Mouse (Mus musculus): ENCODE data around the gene Lrrc4. TPM values are rescaled to one million over a fixed set of nuclear protein-coding genes. Genes with fewer than 3 reads are reported as not detected.

The Lrrc4 gene
- polyA plus RNA-seq, 1 experiment = 0.11 TPM

DNA sequence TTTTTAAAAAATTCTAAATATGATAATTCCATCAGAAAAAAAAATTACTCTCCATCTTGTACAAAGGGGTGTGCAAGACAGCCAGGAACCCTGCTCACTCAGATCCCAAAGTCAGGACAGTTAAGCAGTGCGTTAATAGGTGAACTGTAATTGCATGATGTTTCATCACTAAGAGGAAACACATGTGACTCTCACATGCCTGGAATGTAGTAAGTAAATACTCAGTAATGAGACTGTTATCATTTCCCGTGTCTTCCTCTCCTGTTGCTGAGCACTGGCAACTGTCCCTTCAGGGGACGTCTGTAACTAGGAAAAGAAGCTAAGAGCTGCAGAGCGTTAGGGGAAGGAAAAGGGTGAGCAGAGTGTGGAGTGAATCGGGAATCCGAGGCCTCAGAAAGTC lies 126.9 kb downstream of the Lrrc4 start:
- H3K36me3 ChIP-seq (ENCODE audit: control insufficient read depth, insufficient read depth, low read length) = peaks cover 12% of the 10 kb centered on the region; the same call in 1 of the 2 replicates
- no peak overlapping the region for H3K27ac ChIP-seq (ENCODE audit: insufficient read depth, low read depth, low read length)
- TF ChIP-seq CTCF (IDR thresholded peaks at IDR 0.05; ENCODE audit: extremely low read depth, insufficient read length, insufficient replicate concordance, low read depth, low read length) = no peak
- no peak for TF ChIP-seq POLR2A (IDR thresholded peaks at IDR 0.05; ENCODE audit: low read depth, low read length)
- no peak overlapping the region for H3K4me3 ChIP-seq (ENCODE audit: low read depth, low read length)
- no peaks in the 10 kb centered on the region for H3K27me3 ChIP-seq (ENCODE audit: control insufficient read depth, insufficient read depth, low read length)
- H3K4me1 ChIP-seq (ENCODE audit: control insufficient read depth, insufficient read depth, insufficient read length, low read length) = peaks cover 4% of the 10 kb centered on the region; the same call in 1 of the 2 replicates
- 60% methylated on average over 6 of the region's 6 CpGs for WGBS

DNA sequence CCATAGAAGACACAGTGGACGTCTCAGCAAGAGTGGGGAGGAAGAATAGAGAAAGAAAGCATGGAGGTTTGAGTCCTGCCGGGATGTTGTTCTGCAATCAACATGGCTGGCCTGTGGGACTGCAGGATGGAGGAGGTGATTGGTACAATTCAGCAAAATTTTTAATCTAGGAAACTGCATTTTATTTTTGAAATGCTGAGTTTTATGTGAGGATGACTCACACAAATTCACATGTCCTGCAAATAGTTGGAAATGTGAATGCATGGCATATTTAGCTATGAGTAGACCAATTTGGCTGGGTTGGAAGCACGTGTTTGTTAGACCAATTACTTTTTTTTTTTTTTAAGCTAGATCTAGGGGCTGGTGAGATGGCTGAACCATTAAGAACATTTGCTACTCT lies 134.3 kb downstream of the Lrrc4 start:
- TF ChIP-seq CTCF (IDR thresholded peaks at IDR 0.05; ENCODE audit: extremely low read depth, insufficient read length, insufficient replicate concordance, low read depth, low read length) (no peak), POLR2A (IDR thresholded peaks at IDR 0.05; ENCODE audit: low read depth, low read length) (no peak)
- 92% methylated on average over 3 of the region's 3 CpGs for WGBS
- Histone ChIP-seq H3K4me3 (ENCODE audit: low read depth, low read length) (no peak overlapping the region), H3K36me3 (ENCODE audit: control insufficient read depth, insufficient read depth, low read length) (peaks cover 10% of the 10 kb centered on the region), H3K27ac (ENCODE audit: insufficient read depth, low read depth, low read length) (no peak overlapping the region), H3K27me3 (ENCODE audit: control insufficient read depth, insufficient read depth, low read length) (no peaks in the 10 kb centered on the region), H3K4me1 (ENCODE audit: control insufficient read depth, insufficient read depth, insufficient read length, low read length) (no peaks in the 10 kb centered on the region)

- H3K27ac ChIP-seq (ENCODE audit: insufficient read depth, low read depth, low read length) = no peak overlapping the region
- H3K4me3 ChIP-seq (ENCODE audit: low read depth, low read length) = no peak overlapping the region
- TF ChIP-seq CTCF (IDR thresholded peaks at IDR 0.05; ENCODE audit: extremely low read depth, insufficient read length, insufficient replicate concordance, low read depth, low read length) (no peak), POLR2A (IDR thresholded peaks at IDR 0.05; ENCODE audit: low read depth, low read length) (no peak)
- H3K27me3 ChIP-seq (ENCODE audit: control insufficient read depth, insufficient read depth, low read length) = no peaks in the 10 kb centered on the region
- peaks cover 7% of the 10 kb centered on the region for H3K36me3 ChIP-seq (ENCODE audit: control insufficient read depth, insufficient read depth, low read length)
- H3K4me1 ChIP-seq (ENCODE audit: control insufficient read depth, insufficient read depth, insufficient read length, low read length) = no peaks in the 10 kb centered on the region
Measured at GRCm38 (mm10) chr6:28692659-28693058, 138.9 kb downstream of the Lrrc4 start.

DNA sequence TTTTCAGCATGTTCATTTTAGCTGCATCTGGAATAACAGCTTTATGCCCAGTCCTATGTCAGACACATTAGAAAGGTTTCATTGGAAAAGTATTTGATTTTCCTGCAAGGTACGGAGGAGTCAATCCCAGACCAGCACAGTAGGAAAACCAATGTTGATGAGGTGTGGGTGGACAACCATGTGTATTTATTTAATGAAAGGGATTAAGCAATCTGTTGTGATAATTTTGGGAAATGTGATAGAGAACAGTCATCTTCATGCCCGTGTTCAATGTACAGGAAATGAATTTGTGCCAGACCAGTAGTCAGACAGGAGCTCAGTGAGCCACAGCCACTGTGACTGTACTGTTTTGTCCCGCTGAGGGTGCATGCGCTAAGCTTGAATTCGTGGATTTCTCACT lies 143.8 kb downstream of the Lrrc4 start:
- WGBS = 81% methylated on average over 5 of the region's 5 CpGs
- Histone ChIP-seq H3K27ac (ENCODE audit: insufficient read depth, low read depth, low read length) (no peak overlapping the region), H3K4me3 (ENCODE audit: low read depth, low read length) (no peak overlapping the region), H3K4me1 (ENCODE audit: control insufficient read depth, insufficient read depth, insufficient read length, low read length) (no peaks in the 10 kb centered on the region), H3K27me3 (ENCODE audit: control insufficient read depth, insufficient read depth, low read length) (no peaks in the 10 kb centered on the region), H3K36me3 (ENCODE audit: control insufficient read depth, insufficient read depth, low read length) (no peaks in the 10 kb centered on the region; the same call in 1 of the 2 replicates)
- no peak for TF ChIP-seq POLR2A (IDR thresholded peaks at IDR 0.05; ENCODE audit: low read depth, low read length)
- no peak for TF ChIP-seq CTCF (IDR thresholded peaks at IDR 0.05; ENCODE audit: extremely low read depth, insufficient read length, insufficient replicate concordance, low read depth, low read length)

DNA sequence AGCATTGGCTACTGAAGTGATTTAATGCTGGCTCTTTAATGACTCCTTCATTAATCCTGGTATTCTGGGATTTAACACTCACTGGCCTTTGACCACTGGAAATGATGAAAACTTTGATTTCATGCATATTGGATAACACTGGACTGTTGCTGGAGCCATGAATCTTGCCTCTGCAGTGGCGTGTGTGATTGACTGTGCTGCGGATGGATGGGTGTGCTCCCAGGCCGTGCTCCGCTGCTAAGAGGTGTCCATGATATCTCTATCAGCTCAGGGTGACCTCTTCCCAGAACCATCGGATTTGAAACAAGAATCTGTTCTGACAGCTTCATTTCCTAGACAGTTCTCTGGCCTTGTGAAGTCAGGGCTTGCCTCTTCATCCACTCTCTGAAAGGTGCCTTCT lies 145.8 kb downstream of the Lrrc4 start:
- H3K27me3 ChIP-seq (ENCODE audit: control insufficient read depth, insufficient read depth, low read length) = no peaks in the 10 kb centered on the region
- peaks cover 6% of the 10 kb centered on the region; the same call in 1 of the 2 replicates for H3K4me1 ChIP-seq (ENCODE audit: control insufficient read depth, insufficient read depth, insufficient read length, low read length)
- 89% methylated on average over 5 of the region's 5 CpGs for WGBS
- H3K36me3 ChIP-seq (ENCODE audit: control insufficient read depth, insufficient read depth, low read length) = no peaks in the 10 kb centered on the region
- no peak overlapping the region for H3K27ac ChIP-seq (ENCODE audit: insufficient read depth, low read depth, low read length)
- TF ChIP-seq CTCF (IDR thresholded peaks at IDR 0.05; ENCODE audit: extremely low read depth, insufficient read length, insufficient replicate concordance, low read depth, low read length) (no peak), POLR2A (IDR thresholded peaks at IDR 0.05; ENCODE audit: low read depth, low read length) (no peak)
- no peak overlapping the region for H3K4me3 ChIP-seq (ENCODE audit: low read depth, low read length)

DNA sequence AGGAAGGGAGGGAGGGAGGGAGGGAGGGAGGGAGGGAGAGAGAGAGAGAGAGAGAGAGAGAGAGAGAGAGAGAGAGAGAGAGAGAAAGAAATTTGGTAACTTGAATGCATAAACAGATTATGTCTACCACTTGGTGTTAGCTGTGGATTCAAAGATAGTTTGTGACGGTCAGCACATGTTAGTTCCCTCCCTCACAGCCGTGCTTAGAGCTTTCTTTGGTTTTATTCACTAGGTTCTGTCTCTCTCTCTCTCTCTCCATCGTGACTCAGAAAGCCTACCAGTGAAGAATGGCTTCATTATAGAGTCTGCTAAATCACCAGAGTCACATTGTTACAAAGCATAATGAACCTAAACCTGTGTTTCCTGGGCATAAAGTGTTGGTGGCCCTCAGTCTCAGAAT lies 146.5 kb downstream of the Lrrc4 start:
- H3K36me3 ChIP-seq (ENCODE audit: control insufficient read depth, insufficient read depth, low read length) = no peaks in the 10 kb centered on the region
- no peaks in the 10 kb centered on the region for H3K27me3 ChIP-seq (ENCODE audit: control insufficient read depth, insufficient read depth, low read length)
- no peak overlapping the region for H3K4me3 ChIP-seq (ENCODE audit: low read depth, low read length)
- WGBS = 89% methylated on average over 3 of the region's 3 CpGs
- no peak overlapping the region for H3K27ac ChIP-seq (ENCODE audit: insufficient read depth, low read depth, low read length)
- TF ChIP-seq POLR2A (IDR thresholded peaks at IDR 0.05; ENCODE audit: low read depth, low read length) = no peak
- no peak for TF ChIP-seq CTCF (IDR thresholded peaks at IDR 0.05; ENCODE audit: extremely low read depth, insufficient read length, insufficient replicate concordance, low read depth, low read length)
- peaks cover 9% of the 10 kb centered on the region; the same call in 1 of the 2 replicates for H3K4me1 ChIP-seq (ENCODE audit: control insufficient read depth, insufficient read depth, insufficient read length, low read length)

- Histone ChIP-seq H3K4me1 (ENCODE audit: control insufficient read depth, insufficient read depth, insufficient read length, low read length) (peaks cover 12% of the 10 kb centered on the region; the same call in 1 of the 2 replicates), H3K4me3 (ENCODE audit: low read depth, low read length) (no peak overlapping the region), H3K27me3 (ENCODE audit: control insufficient read depth, insufficient read depth, low read length) (no peaks in the 10 kb centered on the region), H3K36me3 (ENCODE audit: control insufficient read depth, insufficient read depth, low read length) (0 out of 2 replicates have a peak, but pooled peaks cover 2% of the 10 kb centered on the region), H3K27ac (ENCODE audit: insufficient read depth, low read depth, low read length) (no peak overlapping the region)
- TF ChIP-seq CTCF (IDR thresholded peaks at IDR 0.05; ENCODE audit: extremely low read depth, insufficient read length, insufficient replicate concordance, low read depth, low read length) = no peak
- no peak for TF ChIP-seq POLR2A (IDR thresholded peaks at IDR 0.05; ENCODE audit: low read depth, low read length)
- WGBS = 48% methylated on average over 8 of the region's 8 CpGs
Measured at GRCm38 (mm10) chr6:28681521-28682457, 149.8 kb downstream of the Lrrc4 start.

Measured in small intestine, adult 2 months (tissue).